Mouse (Mus musculus) spleen, embryonic (tissue): ENCODE data around the gene Abcc9.
"Not testable (repeated sequence)": the region's sequence is repeated elsewhere in the genome, so short reads cannot be mapped to it uniquely, and the experiment has no call there.

Source experiments
- CTCF ChIA-PET: fragments of 350-600 bp; sonication (Branson Sonifier 250); formaldehyde crosslinking; loops from one replicate; lab custom pipeline; 2022; lab: Charles Lee

Gene Abcc9

GRCm38 (mm10) chr6:142703441-142703930, 1.4 kb upstream of the Abcc9 start:
- CTCF ChIA-PET = no interaction called here

GRCm38 (mm10) chr6:142701161-142701560, 954 bp downstream of the Abcc9 start:
- CTCF ChIA-PET = no interaction called here

- CTCF ChIA-PET = no interaction called here
Observed at GRCm38 (mm10) chr6:142700753-142701152, 1.4 kb downstream of the Abcc9 start.

- CTCF ChIA-PET = no interaction called here
Observed at GRCm38 (mm10) chr6:142692085-142692484, 10.0 kb downstream of the Abcc9 start.

GRCm38 (mm10) chr6:142689673-142690072, 12.4 kb downstream of the Abcc9 start:
- CTCF ChIA-PET = no interaction called here

GRCm38 (mm10) chr6:142682985-142683691, 19.0 kb downstream of the Abcc9 start:
- CTCF ChIA-PET = no interaction called here

- CTCF ChIA-PET = no interaction called here
Observed at GRCm38 (mm10) chr6:142670021-142670420, 32.1 kb downstream of the Abcc9 start.

GRCm38 (mm10) chr6:142669343-142669742, 32.8 kb downstream of the Abcc9 start:
- CTCF ChIA-PET = no interaction called here

GRCm38 (mm10) chr6:142668831-142669230, 33.3 kb downstream of the Abcc9 start:
- CTCF ChIA-PET = no interaction called here

GRCm38 (mm10) chr6:142668419-142668766, 33.7 kb downstream of the Abcc9 start:
- CTCF ChIA-PET = no interaction called here

GRCm38 (mm10) chr6:142667701-142668418, 34.3 kb downstream of the Abcc9 start:
- CTCF ChIA-PET = no interaction called here

- CTCF ChIA-PET = not testable (repeated sequence)
Observed at GRCm38 (mm10) chr6:142662056-142662455, 40.1 kb downstream of the Abcc9 start.

- CTCF ChIA-PET = no interaction called here
Observed at GRCm38 (mm10) chr6:142659038-142659437, 43.1 kb downstream of the Abcc9 start.

GRCm38 (mm10) chr6:142654561-142654960, 47.6 kb downstream of the Abcc9 start:
- CTCF ChIA-PET = no interaction called here

- CTCF ChIA-PET = no interaction called here
Observed at GRCm38 (mm10) chr6:142652175-142652574, 49.9 kb downstream of the Abcc9 start.

GRCm38 (mm10) chr6:142649331-142649730, 52.8 kb downstream of the Abcc9 start:
- CTCF ChIA-PET = no interaction called here

- CTCF ChIA-PET = no interaction called here
Observed at GRCm38 (mm10) chr6:142645474-142645873, 56.6 kb downstream of the Abcc9 start.

GRCm38 (mm10) chr6:142639301-142639700, 62.8 kb downstream of the Abcc9 start:
- CTCF ChIA-PET = no interaction called here

- CTCF ChIA-PET = no interaction called here
Observed at GRCm38 (mm10) chr6:142635654-142636053, 66.5 kb downstream of the Abcc9 start.

GRCm38 (mm10) chr6:142635185-142635583, 66.9 kb downstream of the Abcc9 start:
- CTCF ChIA-PET = no interaction called here

- CTCF ChIA-PET = no interaction called here
Observed at GRCm38 (mm10) chr6:142634530-142635184, 67.5 kb downstream of the Abcc9 start.

GRCm38 (mm10) chr6:142623351-142623750, 78.8 kb downstream of the Abcc9 start:
- CTCF ChIA-PET = no interaction called here

- CTCF ChIA-PET = no interaction called here
Observed at GRCm38 (mm10) chr6:142616659-142617058, 85.5 kb downstream of the Abcc9 start.
